Comparison of ENCODE assay signal across 8 mouse cellular contexts in genomic region chr10:122912086-122912690, GRCm38 (mm10).
A peak's percentile ranks its signal among the peaks of the same experiment; 100 is the strongest.
DNase-seq lines count a peak whose midpoint lies in the region; ATAC-seq lines count a peak whose summit lies in the region.

No protein-coding gene starts in this region.

- 31% methylated on average over 12 of the region's 12 CpGs for WGBS in heart, embryonic 11.5 days (ENCODE audit: insufficient replicate concordance)
- 39% methylated on average over 12 of the region's 12 CpGs for WGBS in neural tube, embryonic 11.5 days
- WGBS in hindbrain, embryonic 16.5 days, result 36% methylated on average over 12 of the region's 12 CpGs

- no peaks in the 10 kb centered on the region for H3K9me3 ChIP-seq in heart, embryonic 11.5 days (replicated peaks; ENCODE audit: control insufficient read depth, low read length)
- H3K9me3 ChIP-seq in neural tube, embryonic 11.5 days (ENCODE audit: control insufficient read depth, low read length), result no peaks in the 10 kb centered on the region
- H3K9me3 ChIP-seq in hindbrain, embryonic 16.5 days (ENCODE audit: control insufficient read depth, low read length), result no peaks in the 10 kb centered on the region

- no peaks in the 10 kb centered on the region for H3K27me3 ChIP-seq in heart, embryonic 11.5 days (ENCODE audit: control insufficient read depth, insufficient read depth, low read length)
- no peaks in the 10 kb centered on the region for H3K27me3 ChIP-seq in neural tube, embryonic 11.5 days (ENCODE audit: control insufficient read depth, insufficient read depth, low read length)
- no peaks in the 10 kb centered on the region for H3K27me3 ChIP-seq in hindbrain, embryonic 16.5 days (replicated peaks; ENCODE audit: control insufficient read depth, insufficient read depth, low read length)

- H3K9ac ChIP-seq in heart, embryonic 11.5 days (ENCODE audit: low read depth, low read length), result 0 out of 2 replicates have a peak overlapping the region, but pooled peaks have one; percentile 52
- H3K9ac ChIP-seq in neural tube, embryonic 11.5 days (ENCODE audit: low read length), result peak overlapping the region; percentile 36; the same call in 1 of the 2 replicates
- H3K9ac ChIP-seq in hindbrain, embryonic 16.5 days (ENCODE audit: low read depth, low read length), result no peak overlapping the region

- H3K27ac ChIP-seq in heart, embryonic 11.5 days (ENCODE audit: low read depth, low read length), result peak overlapping the region; percentile 74
- H3K27ac ChIP-seq in neural tube, embryonic 11.5 days (ENCODE audit: low read depth, low read length), result peak overlapping the region; percentile 45
- peak overlapping the region; percentile 83; the same call in 1 of the 2 replicates for H3K27ac ChIP-seq in hindbrain, embryonic 16.5 days (ENCODE audit: low read depth, low read length)

- no peaks in the 10 kb centered on the region for H3K36me3 ChIP-seq in heart, embryonic 11.5 days (ENCODE audit: control insufficient read depth, insufficient read depth, low read length)
- H3K36me3 ChIP-seq in neural tube, embryonic 11.5 days (ENCODE audit: control insufficient read depth, insufficient read depth, low read length), result no peaks in the 10 kb centered on the region
- H3K36me3 ChIP-seq in hindbrain, embryonic 16.5 days (ENCODE audit: control insufficient read depth, insufficient read depth, low read length), result no peaks in the 10 kb centered on the region

- H3K4me2 ChIP-seq in heart, embryonic 11.5 days, result peak overlapping the region; percentile 37
- no peak overlapping the region for H3K4me2 ChIP-seq in neural tube, embryonic 11.5 days (ENCODE audit: low read depth)
- H3K4me2 ChIP-seq in hindbrain, embryonic 16.5 days (ENCODE audit: low read length), result no peak overlapping the region; the same call in 1 of the 2 replicates

- ATAC-seq in heart, embryonic 11.5 days (replicated peaks; ENCODE audit: insufficient number of reproducible peaks, low FRiP score, low TSS enrichment), result no peak
- ATAC-seq in neural tube, embryonic 11.5 days (ENCODE audit: insufficient read depth, low FRiP score, low TSS enrichment), result no peak
- no peak for ATAC-seq in hindbrain, embryonic 16.5 days

- no peak for DNase-seq in heart, postnatal 14 days
- DNase-seq in neural tube, embryonic 11.5 days (ENCODE audit: low spot score), result no peak
- no peak for DNase-seq in neural tube, embryonic 10.5 days (ENCODE audit: extremely low spot score, low spot score)
- no peak for DNase-seq in spleen, postnatal 10 days (ENCODE audit: low spot score in 2 of 2)
- DNase-seq in right cerebral cortex, postnatal 36 days (ENCODE audit: low spot score in 2 of 2), result no peak
- no peak for DNase-seq in urinary bladder, postnatal 25 days (ENCODE audit: low spot score)

- peaks cover 6% of the 10 kb centered on the region for H3K4me1 ChIP-seq in heart, embryonic 11.5 days (ENCODE audit: control insufficient read depth, insufficient read depth, low read length)
- peaks cover 31% of the 10 kb centered on the region for H3K4me1 ChIP-seq in neural tube, embryonic 11.5 days (ENCODE audit: control insufficient read depth, insufficient read depth, low read length)
- H3K4me1 ChIP-seq in hindbrain, embryonic 16.5 days (ENCODE audit: control insufficient read depth, insufficient read depth, low read depth, low read length), result peaks cover 18% of the 10 kb centered on the region

- intact Hi-C loops in heart, postnatal 14 days (cut with DNase I), result no loop called here

- H3K4me3 ChIP-seq in heart, embryonic 11.5 days (ENCODE audit: low read depth, low read length), result no peak overlapping the region
- H3K4me3 ChIP-seq in neural tube, embryonic 11.5 days (ENCODE audit: low read depth, low read length), result no peak overlapping the region
- no peak overlapping the region for H3K4me3 ChIP-seq in hindbrain, embryonic 16.5 days (ENCODE audit: low read length)
